Mouse (Mus musculus) myocyte (in vitro differentiated cells): Measurements from ENCODE around the gene Uroc1. TPM values are rescaled to one million over a fixed set of nuclear protein-coding genes. Genes with fewer than 3 reads are reported as not detected.

Experiments
- H3K27me3 ChIP-seq: one replicate; pipeline ENCODE4 v1.6.1; 2011; ENCODE audit not compliant: control insufficient read depth, insufficient read depth, insufficient read length
- H3K36me3 ChIP-seq: one replicate; pipeline ENCODE4 v1.6.1; 2011; ENCODE audit not compliant: control insufficient read depth, insufficient read depth
- H3K4me2 ChIP-seq: one replicate; pipeline ENCODE4 v1.6.1; 2011; ENCODE audit warnings: low read depth, control low read depth
- H3K4me3 ChIP-seq: one replicate; pipeline ENCODE4 v1.5.1; 2011; ENCODE audit warnings: mild to moderate bottlenecking, control low read depth, moderate library complexity
- H3K79me2 ChIP-seq: one replicate; pipeline ENCODE4 v1.6.1; 2011; ENCODE audit not compliant: control insufficient read depth, insufficient read depth
- H3ac ChIP-seq: one replicate; pipeline ENCODE4 v1.6.1; 2011; ENCODE audit not compliant: control insufficient read depth, insufficient read length
- CEBPB ChIP-seq: IDR thresholded peaks from 2 replicates; pipeline ENCODE4 v1.6.1; 2011; ENCODE audit warnings: mild to moderate bottlenecking, moderate library complexity; ENCODE audit not compliant: poor library complexity, insufficient read depth, severe bottlenecking
- E2F4 ChIP-seq: IDR thresholded peaks from one replicate; pipeline ENCODE4 v1.6.1; 2011; ENCODE audit warnings: mild to moderate bottlenecking, control low read depth, moderate library complexity; ENCODE audit not compliant: insufficient read depth
- MAX ChIP-seq: IDR thresholded peaks from one replicate; pipeline ENCODE4 v1.6.1; 2011; ENCODE audit warnings: low read depth, mild to moderate bottlenecking, control low read depth
- MYOD1 ChIP-seq, 3 experiments: IDR thresholded peaks; one replicate each; pipeline ENCODE4 v1.6.1; 2011; ENCODE audit warnings: control low read depth in 2 of 3, low read depth in 2 of 3, mild to moderate bottlenecking in 2 of 3, moderate library complexity in 1 of 3; ENCODE audit not compliant: insufficient read length in 2 of 3, control insufficient read depth in 1 of 3
- MYOG ChIP-seq, 3 experiments: IDR thresholded peaks; one replicate each; pipeline ENCODE4 v1.6.1; 2011; ENCODE audit warnings: control low read depth in 2 of 3, low read depth in 2 of 3, mild to moderate bottlenecking in 2 of 3; ENCODE audit not compliant: insufficient read length in 2 of 3, control insufficient read depth in 1 of 3, insufficient read depth in 1 of 3
- POLR2A ChIP-seq: IDR thresholded peaks from one replicate; pipeline ENCODE4 v1.6.1; 2011; ENCODE audit warnings: low read depth, mild to moderate bottlenecking, control low read depth, moderate library complexity; ENCODE audit not compliant: insufficient read length
- POLR2AphosphoS2 ChIP-seq: IDR thresholded peaks from one replicate; pipeline ENCODE4 v1.6.1; 2011; ENCODE audit warnings: low read depth, control low read depth; ENCODE audit not compliant: insufficient read length
- REST ChIP-seq: IDR thresholded peaks from one replicate; pipeline ENCODE4 v1.6.1; 2011; ENCODE audit warnings: mild to moderate bottlenecking, control low read depth, moderate library complexity; ENCODE audit not compliant: insufficient read depth, insufficient read length
- SRF ChIP-seq: IDR thresholded peaks from one replicate; pipeline ENCODE4 v1.6.1; 2011; ENCODE audit warnings: low read depth; ENCODE audit not compliant: control insufficient read depth, insufficient read length
- TCF12 ChIP-seq: IDR thresholded peaks from one replicate; pipeline ENCODE4 v1.6.1; 2011; ENCODE audit warnings: mild to moderate bottlenecking, control low read depth; ENCODE audit not compliant: poor library complexity, insufficient read depth, severe bottlenecking
- TCF3 ChIP-seq: IDR thresholded peaks from one replicate; pipeline ENCODE4 v1.6.1; 2011; ENCODE audit warnings: low read depth, control low read depth; ENCODE audit not compliant: insufficient read length
- USF1 ChIP-seq: IDR thresholded peaks from one replicate; pipeline ENCODE4 v1.6.1; 2011; ENCODE audit warnings: low read depth, mild to moderate bottlenecking, control low read depth, moderate library complexity
- polyA plus RNA-seq: library from polyadenylated mRNA; unstranded; fragments of >200 nt; fragmentation: generic; extraction: Trizol; gene quantifications from one replicate; pipeline ENCODE4 v1.2.1, GENCODE M21; 2012; ENCODE audit warnings: missing spikeins

Gene Uroc1
- polyA plus RNA-seq, 1 experiment = not detected

GRCm38 (mm10) chr6:90324991-90325390, 8.1 kb upstream of the Uroc1 start, which contains the start of gene Chst13:
TSS of gene Chst13 (minus strand) at chr6:90325185.
- no peak within 1 kb of the TSS for H3K4me2 ChIP-seq
- H3ac ChIP-seq = no peak within 1 kb of the TSS
- H3K27me3 ChIP-seq = no peaks in the 10 kb centered on the region
- TF ChIP-seq E2F4 (no peak), USF1 (no peak), POLR2A (no peak), CEBPB (no peak), TCF3 (no peak), MYOD1 (IDR thresholded peaks at IDR 0.05; ENCODE audit: control insufficient read depth in 1 of 3, insufficient read length in 2 of 3, low read depth in 2 of 3) (no peak), POLR2AphosphoS2 (no peak), SRF (no peak), MAX (no peak), MYOG (IDR thresholded peaks at IDR 0.05; ENCODE audit: control insufficient read depth in 1 of 3, insufficient read depth in 1 of 3, insufficient read length in 2 of 3, low read depth in 2 of 3) (no peak), TCF12 (no peak), REST (no peak)
- H3K36me3 ChIP-seq = no peaks in the 10 kb centered on the region
- H3K79me2 ChIP-seq = no peaks in the 10 kb centered on the region
- H3K4me3 ChIP-seq = no peak within 1 kb of the TSS

- Histone ChIP-seq H3K36me3 (no peaks in the 10 kb centered on the region), H3K4me2 (no peak overlapping the region), H3K79me2 (no peaks in the 10 kb centered on the region), H3K4me3 (no peak overlapping the region), H3ac (no peak overlapping the region), H3K27me3 (no peaks in the 10 kb centered on the region)
- TF ChIP-seq SRF = no peak
- no peak for TF ChIP-seq USF1
- TF ChIP-seq TCF12 = no peak
- no peak for TF ChIP-seq REST
- no peak for TF ChIP-seq MYOG (IDR thresholded peaks at IDR 0.05; ENCODE audit: control insufficient read depth in 1 of 3, insufficient read depth in 1 of 3, insufficient read length in 2 of 3, low read depth in 2 of 3)
- TF ChIP-seq POLR2A = no peak
- no peak for TF ChIP-seq E2F4
- no peak for TF ChIP-seq POLR2AphosphoS2
- no peak for TF ChIP-seq TCF3
- no peak for TF ChIP-seq MYOD1 (IDR thresholded peaks at IDR 0.05; ENCODE audit: control insufficient read depth in 1 of 3, insufficient read length in 2 of 3, low read depth in 2 of 3)
- TF ChIP-seq CEBPB = no peak
- no peak for TF ChIP-seq MAX
These were observed 5.4 kb upstream of the Uroc1 start for GRCm38 (mm10) chr6:90327670-90328069.

GRCm38 (mm10) chr6:90329953-90330352, 3.1 kb upstream of the Uroc1 start:
- Histone ChIP-seq H3K4me2 (no peak overlapping the region), H3K27me3 (no peaks in the 10 kb centered on the region), H3ac (no peak overlapping the region), H3K36me3 (no peaks in the 10 kb centered on the region), H3K79me2 (no peaks in the 10 kb centered on the region), H3K4me3 (no peak overlapping the region)
- TF ChIP-seq E2F4 (no peak), CEBPB (no peak), SRF (no peak), USF1 (no peak), MAX (no peak), REST (no peak), TCF12 (no peak), MYOD1 (IDR thresholded peaks at IDR 0.05; ENCODE audit: control insufficient read depth in 1 of 3, insufficient read length in 2 of 3, low read depth in 2 of 3) (no peak), POLR2A (no peak), POLR2AphosphoS2 (no peak), MYOG (IDR thresholded peaks at IDR 0.05; ENCODE audit: control insufficient read depth in 1 of 3, insufficient read depth in 1 of 3, insufficient read length in 2 of 3, low read depth in 2 of 3) (no peak)

- Histone ChIP-seq H3K27me3 (peaks cover 7% of the 10 kb centered on the region), H3K79me2 (no peaks in the 10 kb centered on the region), H3ac (no peak overlapping the region), H3K36me3 (no peaks in the 10 kb centered on the region), H3K4me2 (no peak overlapping the region), H3K4me3 (no peak overlapping the region)
- no peak for TF ChIP-seq POLR2AphosphoS2
- no peak for TF ChIP-seq MYOD1 (IDR thresholded peaks at IDR 0.05; ENCODE audit: control insufficient read depth in 1 of 3, insufficient read length in 2 of 3, low read depth in 2 of 3)
- TF ChIP-seq USF1 = no peak
- TF ChIP-seq MAX = no peak
- TF ChIP-seq POLR2A = no peak
- TF ChIP-seq CEBPB = no peak
- no peak for TF ChIP-seq TCF3
- TF ChIP-seq REST = no peak
- no peak for TF ChIP-seq E2F4
These were observed 1.2 kb downstream of the Uroc1 start for GRCm38 (mm10) chr6:90334244-90334643.

GRCm38 (mm10) chr6:90342343-90342742, 9.3 kb downstream of the Uroc1 start:
- Histone ChIP-seq H3ac (no peak overlapping the region), H3K4me2 (no peak overlapping the region), H3K4me3 (no peak overlapping the region), H3K79me2 (no peaks in the 10 kb centered on the region), H3K36me3 (no peaks in the 10 kb centered on the region), H3K27me3 (peaks cover 22% of the 10 kb centered on the region)
- TF ChIP-seq CEBPB (no peak), MYOG (IDR thresholded peaks at IDR 0.05; ENCODE audit: control insufficient read depth in 1 of 3, insufficient read depth in 1 of 3, insufficient read length in 2 of 3, low read depth in 2 of 3) (no peak), MAX (no peak), E2F4 (no peak), USF1 (no peak), TCF3 (no peak), POLR2A (no peak), TCF12 (no peak), MYOD1 (IDR thresholded peaks at IDR 0.05; ENCODE audit: control insufficient read depth in 1 of 3, insufficient read length in 2 of 3, low read depth in 2 of 3) (no peak), REST (no peak)
